Mouse (Mus musculus) monocyte, adult 5-6 weeks (primary cell): ENCODE measurements around the gene Fkbpl. TPM values are rescaled to one million over a fixed set of nuclear protein-coding genes. Genes with fewer than 3 reads are reported as not detected.

Experiments used
- ATAC-seq: fragments of 153-309, 156-312 bp; replicated peaks from 2 replicates; pipeline ENCODE4 v1.8.0; 2017; ENCODE audit warnings: mild to moderate bottlenecking; ENCODE audit not compliant: low TSS enrichment, insufficient number of reproducible peaks, severe bottlenecking, poor library complexity, low FRiP score
- total RNA-seq: library from RNA; stranded (forward); fragments of 200-1000, 200-491, 200-594 nt; gene quantifications from 3 replicates; pipeline ENCODE4 v1.2.3, GENCODE M21; 2017

The Fkbpl gene
- total RNA-seq, 1 experiment from 2014 or later: 6.4 TPM

DNA sequence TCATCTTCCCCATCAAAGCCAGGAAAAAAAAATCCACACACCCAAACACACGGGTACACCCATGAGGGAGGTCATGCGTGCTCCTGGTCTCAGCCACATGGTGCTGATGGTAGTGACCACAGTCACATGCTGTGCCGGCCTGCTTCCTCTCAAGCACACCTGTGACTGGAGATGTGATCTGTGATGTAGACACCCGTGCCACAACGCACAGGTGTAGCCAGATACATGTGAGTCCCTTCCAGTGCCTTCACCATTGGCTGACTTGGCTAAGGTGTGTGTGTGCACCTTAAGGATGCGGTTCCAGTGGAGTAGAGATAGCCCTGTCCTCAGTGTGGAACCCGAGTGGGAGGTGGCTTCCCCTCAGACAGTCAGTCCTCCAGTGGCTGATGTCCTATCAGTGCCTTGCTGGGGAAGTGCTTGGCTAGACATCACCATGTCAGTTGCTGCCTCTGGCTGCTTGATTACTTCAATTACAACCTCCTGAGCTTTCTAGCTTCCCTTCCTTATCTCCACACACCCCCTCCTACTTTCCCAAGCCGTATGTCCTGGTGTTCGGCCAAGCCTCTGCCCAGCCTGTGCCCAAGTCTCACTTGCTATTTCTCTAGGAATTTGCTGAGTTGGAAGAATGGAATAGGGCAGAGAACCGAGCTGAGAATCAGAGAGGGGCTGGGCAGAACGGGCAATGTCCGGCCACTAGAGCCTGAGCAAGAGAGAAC is 14.8 kb downstream of the Fkbpl start:
- no peak for ATAC-seq

DNA sequence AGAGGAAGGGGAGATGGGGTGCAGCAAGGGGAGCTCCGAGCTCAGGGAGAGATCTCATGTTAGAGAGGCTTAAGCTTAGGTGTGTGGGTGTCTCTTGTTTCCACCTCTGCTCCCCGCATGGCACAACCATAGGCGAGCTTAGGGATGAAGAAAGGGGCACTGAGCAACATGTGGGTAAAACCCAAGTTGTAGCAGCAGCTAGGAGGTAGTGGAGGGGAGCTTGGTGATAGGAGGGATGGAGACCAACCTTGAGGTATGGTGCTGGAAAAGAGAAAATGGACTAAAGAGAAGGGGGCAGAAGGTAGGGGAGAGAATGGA is 15.3 kb downstream of the Fkbpl start:
- ATAC-seq: no peak

DNA sequence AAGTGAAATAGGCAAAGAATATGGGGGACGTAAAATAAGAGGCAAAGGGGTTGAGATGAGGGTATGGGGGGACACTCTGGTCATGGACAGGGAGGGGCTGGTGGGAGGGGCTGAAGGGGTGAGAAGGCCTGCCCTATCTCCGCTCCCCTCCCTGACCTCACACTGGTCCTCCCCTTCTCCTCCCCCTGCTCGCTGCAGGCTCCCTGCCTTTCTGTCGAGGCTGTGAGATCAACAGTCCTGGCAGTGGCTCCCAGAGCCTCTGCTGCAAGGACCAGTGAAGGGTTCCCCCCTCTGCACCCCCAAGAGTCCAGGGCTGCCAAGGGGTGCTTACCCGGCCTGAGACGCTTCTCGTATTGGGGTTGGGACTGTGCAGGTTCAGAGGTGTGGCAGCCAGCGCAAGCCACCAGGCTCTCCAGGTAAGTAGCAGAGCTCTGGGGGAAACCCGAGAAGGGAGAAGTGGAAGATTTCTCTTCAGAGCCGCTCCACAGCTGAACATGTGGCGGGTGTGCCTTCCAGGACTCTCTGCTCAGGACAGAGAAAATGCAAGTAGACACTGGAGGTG is 15.8 kb downstream of the Fkbpl start:
- ATAC-seq: no peak

DNA sequence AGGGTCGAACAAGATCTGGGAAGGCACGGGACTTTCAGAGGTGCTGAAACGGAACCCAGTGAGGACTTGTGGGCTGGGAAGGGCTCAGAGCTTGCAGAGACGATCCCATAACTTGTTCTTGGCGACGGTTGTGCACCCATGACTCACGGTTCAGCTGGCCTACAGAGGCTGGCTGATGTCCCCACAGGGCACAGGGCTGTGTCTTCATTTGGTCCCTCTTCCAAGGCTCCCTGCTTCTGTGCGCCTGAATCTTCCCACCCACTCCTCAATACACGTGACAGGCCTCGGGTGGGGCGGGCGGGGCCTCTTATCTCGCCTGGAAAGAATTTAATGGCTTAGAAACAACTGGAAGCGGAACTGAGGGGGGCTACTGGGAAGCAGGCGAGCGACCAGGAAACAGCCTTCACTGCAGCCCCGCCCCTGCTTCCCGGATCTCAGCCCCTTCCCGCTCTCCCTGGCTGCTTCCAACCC is 16.6 kb downstream of the Fkbpl start:
- ATAC-seq: no peak

DNA sequence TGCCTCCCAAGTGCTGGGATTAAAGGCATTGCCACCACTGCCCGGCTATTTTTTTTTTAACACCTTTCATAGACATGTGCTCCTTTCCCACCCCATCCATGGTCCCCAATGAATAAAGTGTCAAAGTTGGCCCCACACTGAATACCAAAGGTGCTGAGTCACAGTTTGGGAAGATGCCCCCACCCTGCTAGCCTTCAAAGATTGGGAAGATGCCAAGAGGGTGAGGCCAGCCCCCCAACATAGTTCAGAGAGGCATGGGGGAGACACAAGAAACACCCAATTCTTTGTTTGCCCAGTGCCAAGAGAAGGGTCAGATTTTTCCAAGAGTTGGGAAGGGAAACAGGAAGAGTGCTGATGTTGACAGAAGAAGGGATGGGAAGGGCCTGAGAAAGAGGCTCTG is 17.9 kb downstream of the Fkbpl start:
- no peak for ATAC-seq

DNA sequence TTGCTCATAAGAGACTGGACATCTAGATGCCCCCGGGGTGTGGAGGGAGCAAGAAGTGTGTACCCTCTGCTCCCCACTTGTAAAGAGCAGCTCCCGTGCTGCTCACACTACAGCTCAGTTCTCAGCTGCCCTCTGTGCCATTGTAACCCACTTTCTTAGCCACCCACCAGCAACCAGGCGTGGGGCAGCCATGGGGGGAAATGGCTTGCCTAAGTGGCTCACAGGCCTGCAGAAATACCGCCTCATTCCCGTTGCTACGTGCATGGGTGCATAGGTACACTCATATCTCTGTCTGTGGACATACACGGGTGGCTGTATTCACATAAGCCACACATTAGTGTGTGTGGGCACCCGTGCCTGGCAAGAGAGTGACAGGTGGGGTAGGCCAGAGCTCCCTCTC is 18.4 kb downstream of the Fkbpl start:
- ATAC-seq: no peak

DNA sequence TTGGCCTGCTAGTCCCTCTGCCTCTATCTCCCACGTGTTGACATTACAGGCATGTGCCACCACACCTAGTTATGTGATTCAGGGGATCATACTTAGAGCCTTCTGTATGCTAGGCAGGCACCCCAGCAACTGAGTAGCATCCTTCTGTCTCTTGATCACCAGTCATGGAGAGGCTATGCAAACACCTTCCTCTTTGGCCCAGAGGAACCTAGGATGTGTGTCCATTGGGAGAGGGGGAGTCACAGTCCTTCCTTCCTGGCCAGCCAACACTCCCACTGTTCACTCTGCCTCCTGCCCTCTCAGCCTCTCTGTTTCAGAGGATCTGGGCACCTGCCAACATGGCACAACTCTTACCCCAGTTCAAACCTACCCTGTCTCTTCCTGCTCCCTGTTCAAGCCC is 19.0 kb downstream of the Fkbpl start:
- no peak for ATAC-seq

DNA sequence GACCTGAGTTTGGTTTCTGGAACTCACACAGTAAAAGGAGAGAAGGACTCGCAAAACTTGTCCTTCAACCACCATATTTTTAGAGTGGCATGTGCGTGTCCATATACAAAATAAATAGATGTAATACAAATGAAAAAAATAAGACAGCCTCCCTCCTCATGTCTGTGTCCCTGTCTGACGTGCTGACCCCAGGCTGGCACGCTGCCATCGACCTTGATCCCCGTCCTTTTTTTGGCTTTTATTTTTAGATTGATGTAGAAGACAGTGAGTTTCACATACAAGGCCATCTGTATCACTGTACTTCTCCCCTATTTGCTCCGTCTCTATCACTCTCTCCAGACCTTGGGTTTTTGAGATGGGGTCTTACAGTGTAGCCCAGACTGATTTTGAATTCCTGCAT is 19.9 kb downstream of the Fkbpl start:
- no peak for ATAC-seq

DNA sequence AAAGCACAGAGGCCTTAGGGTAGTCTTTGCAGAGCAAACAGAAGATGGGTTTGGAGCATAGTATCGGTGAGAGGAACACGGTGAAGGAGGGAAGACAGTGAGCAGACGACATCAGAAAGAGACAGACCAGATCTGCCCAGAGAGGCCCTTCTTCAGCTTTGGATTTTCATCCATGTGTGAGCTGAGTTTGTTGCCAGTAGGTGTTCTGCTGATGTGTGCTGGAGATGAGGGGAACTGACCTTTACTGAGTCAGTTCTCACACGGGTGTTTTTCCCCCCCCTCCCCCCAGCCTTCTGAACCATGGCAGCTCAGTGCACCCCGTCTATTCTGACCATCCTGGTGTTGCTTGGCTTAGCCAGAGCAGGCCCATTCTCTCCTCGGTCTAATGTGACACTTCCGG is 25.7 kb downstream of the Fkbpl start, which contains the start of gene Tnxb:
TSS of gene Tnxb (plus strand) at position 301 of the 400 bp plus-strand sequence.
- no peak for ATAC-seq

DNA sequence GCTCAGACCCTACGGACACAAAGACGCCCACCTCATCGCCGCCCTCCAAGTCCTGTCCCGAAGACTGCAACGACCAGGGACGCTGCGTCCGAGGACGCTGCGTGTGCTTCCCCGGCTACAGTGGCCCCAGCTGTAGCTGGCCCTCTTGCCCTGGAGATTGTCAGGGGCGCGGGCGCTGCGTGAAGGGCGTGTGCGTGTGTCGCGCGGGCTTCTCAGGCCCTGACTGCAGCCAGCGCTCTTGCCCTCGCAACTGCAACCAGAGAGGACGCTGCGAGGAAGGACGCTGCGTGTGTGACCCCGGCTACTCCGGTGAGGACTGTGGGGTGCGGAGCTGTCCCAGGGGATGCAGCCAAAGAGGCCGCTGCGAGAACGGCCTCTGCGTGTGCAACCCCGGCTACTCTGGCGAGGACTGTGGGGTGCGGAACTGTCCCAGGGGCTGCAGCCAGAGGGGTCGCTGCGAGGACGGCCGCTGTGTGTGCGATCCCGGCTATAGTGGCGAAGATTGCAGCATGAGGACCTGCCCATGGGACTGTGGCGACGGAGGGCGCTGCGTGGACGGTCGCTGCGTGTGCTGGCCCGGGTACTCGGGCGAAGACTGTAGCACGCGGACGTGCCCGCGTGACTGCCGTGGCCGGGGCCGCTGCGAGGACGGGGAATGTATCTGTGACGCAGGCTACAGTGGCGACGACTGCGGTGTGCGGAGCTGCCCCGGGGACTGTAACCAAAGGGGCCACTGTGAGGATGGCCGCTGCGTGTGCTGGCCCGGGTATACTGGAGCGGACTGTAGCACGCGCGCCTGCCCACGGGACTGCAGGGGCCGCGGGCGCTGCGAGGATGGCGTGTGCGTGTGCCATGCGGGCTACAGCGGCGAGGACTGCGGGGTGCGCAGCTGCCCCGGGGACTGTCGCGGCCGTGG is 26.8 kb downstream of the Fkbpl start:
- ATAC-seq: no peak

DNA sequence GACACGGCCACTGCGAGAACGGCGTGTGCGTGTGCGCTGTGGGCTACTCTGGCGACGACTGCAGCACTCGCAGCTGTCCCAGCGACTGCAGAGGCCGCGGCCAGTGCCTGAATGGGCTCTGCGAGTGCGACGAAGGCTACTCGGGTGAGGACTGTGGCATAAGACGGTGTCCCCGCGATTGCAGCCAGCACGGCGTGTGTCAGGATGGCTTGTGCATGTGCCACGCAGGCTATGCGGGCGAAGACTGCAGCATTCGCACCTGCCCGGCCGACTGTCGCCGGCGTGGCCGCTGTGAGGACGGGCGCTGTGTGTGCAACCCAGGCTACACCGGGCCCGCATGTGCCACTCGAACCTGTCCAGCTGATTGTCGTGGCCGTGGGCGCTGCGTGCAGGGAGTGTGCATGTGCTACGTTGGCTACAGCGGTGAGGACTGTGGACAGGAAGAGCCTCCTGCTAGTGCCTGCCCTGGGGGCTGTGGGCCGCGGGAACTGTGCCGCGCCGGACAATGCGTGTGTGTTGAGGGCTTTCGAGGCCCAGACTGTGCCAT is 27.8 kb downstream of the Fkbpl start:
- 0 out of 2 replicates have a peak, but pooled peaks have one; percentile 40 for ATAC-seq

DNA sequence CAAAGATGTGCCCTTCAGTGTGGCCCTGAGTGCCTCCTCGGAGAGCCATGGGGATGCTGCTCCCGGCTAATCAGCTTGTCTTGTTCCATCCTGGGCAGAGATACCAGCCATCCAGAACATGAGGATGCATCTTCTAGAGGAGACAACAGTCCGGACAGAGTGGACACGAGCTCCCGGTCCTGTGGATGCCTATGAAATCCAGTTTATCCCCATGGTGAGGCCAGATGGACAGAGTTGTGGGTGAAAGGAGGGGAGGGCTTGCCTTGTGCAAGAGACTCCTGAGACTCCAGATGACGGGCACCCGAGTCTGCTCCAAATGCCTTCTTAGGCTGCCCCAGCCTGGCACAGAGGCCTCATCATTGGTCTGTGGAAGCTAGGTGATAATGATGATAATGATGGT is 28.6 kb downstream of the Fkbpl start:
- ATAC-seq: no peak

DNA sequence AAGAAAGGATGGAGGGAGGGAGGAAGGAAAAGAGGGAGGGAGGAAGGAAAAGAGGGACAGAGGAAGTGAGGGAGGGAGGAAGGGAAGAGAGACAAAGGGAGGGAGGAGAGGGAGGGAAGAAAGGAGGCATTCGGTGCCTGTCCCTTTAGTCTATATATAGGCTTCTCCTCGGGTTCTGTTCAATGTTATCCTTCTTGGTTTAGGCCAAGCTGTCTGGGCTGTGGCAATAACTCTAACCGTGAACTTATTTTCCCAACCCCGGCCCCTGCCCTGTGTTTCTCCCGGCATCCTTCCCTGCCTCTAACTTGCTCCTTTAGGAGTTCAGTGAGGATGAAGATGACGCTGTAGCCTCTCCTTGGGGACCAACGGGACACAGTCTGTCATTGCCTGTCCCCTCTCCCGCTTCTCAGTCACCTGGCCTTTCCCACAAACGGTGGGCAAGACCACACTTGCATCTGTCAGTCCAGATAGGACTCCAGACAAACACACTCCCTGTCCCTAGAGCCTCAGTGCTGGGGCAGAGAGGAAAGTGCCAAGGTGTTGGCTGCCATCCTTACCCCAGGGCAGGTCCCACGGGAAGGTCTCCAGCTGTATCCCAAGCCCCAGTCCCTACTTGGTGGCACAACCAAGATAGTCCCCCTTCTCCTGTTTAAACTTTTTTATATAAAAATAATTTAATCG is 30.1 kb downstream of the Fkbpl start:
- ATAC-seq: no peak

DNA sequence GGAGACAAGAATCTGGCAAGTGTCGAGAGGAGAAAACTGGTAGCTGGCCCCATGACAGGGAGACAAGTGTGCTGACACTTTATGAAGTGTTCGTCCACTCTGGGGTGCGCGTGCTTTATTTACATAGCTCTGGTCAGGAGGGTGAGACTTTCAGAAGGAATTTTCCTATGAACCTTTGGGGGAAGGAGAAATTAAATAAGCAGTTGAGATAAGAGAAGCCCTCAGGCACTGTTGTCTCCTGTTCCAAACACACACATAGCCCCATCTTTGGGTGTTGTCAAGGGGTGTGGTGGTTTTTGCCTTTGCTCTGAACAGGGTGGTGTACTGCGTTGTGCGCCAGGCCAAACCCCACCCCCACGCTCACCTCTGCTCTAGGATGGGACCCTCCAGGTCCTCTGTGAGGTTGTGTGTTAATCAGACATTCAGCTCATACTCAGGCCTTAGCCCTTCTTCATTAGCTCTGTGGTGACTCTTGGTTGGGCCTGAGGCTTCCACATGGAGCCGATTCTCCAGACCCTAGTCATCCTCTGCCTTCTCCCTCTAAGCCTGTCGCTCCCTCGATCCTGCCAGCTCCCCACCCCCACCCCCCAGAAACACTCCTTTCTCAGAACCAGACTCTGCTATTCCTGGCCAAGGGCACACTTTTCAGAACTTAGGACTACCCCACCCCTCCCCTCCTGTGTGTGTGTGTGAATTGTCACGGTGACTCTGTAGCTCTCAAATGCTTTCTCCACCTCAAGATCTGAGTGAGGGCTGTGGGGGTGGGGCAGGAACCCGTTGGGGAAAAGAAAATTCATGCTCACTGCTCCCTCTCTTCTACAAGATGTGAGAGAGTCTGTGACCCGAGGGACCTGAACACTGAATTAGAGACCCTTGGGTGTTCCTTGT is 30.9 kb downstream of the Fkbpl start:
- ATAC-seq: no peak

DNA sequence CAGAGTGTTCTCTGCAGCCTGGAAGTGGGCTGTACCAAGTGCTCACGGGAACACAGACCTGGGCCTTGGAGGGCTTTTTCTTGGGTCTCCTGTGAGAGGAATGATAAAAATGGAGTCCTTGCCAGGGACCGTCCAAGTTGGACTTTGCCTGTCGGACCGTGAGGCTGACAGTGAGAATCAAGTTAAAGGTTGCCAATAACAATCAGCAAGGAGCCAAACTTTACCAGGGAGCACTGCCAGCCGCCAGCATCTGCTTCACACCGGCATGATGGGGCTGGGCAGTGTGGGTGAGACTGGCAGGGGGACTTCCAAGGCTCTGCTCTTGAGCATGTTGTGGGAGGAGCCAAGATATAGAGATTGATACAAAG is 31.5 kb downstream of the Fkbpl start:
- ATAC-seq: no peak

DNA sequence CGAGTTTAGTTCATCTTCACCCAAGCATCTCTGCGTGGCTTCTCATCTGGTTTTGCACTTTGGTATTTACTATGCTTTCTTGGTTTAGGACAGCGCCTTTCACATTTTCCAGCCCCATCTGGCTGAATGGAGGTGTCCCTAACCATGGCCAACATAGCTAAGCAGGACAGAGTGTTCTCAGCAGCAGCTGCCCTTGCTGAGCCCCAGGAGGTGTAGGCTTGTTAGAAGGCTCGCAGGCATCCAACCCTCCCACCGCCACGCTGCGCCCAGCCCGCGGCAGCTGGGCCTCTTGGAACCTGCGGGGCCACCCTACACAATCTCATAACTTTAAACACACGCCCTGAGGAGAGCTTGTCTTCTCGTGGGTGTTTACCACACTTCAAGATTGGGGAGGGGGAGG is 32.1 kb downstream of the Fkbpl start:
- no peak for ATAC-seq

DNA sequence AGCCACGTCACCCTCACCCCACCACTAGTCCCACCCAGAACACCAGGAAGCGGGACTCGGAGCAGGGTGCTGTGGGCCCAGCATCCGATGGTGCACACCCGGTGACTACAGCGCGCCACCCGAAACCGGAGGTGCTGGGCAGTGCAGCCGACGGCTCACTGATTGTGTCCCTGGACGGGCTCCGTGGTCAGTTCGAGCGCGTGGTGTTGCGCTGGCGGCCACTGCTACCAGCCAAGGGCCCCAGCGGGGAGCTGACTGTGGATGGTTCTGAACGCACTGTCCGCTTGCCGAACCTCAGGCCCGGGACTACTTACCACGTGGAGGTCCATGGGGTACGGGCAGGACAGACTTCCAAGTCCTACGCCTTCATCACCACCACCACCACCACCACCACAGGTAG is 35.6 kb downstream of the Fkbpl start:
- ATAC-seq: no peak

DNA sequence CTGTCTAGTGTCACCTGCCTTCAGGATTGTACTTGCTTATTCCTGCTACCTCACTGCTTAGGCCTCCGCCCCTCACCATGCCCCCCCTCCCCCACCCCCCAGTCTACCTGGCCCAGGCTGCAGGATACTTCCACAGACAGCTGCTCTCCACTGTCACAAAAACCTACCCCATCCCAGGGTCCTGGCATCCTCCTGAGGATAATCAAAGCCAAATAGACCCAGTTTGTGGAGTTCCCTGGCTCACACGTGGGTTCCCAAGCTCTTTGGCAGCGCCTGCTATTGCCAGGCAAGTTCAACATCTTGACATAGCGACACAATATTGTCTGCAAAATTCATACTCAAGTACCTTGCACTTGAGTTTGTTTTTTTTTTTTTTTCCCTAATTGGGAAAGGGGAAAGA is 36.1 kb downstream of the Fkbpl start:
- no peak for ATAC-seq
